Mouse (Mus musculus) kidney, postnatal 0 days (tissue): ENCODE data around the gene Unc13b. TPM values are rescaled to one million over a fixed set of nuclear protein-coding genes. Genes with fewer than 3 reads are reported as not detected.

ENCODE experiments used
- ATAC-seq: fragments of 200-750 bp; cut with Nextera tagmentation; replicated peaks from 2 replicates; pipeline ENCODE4 v1.8.0; 2017; ENCODE audit warnings: low read depth, moderate number of reproducible peaks, moderate TSS enrichment, moderate library complexity; ENCODE audit not compliant: low FRiP score
- DNase-seq: peaks from one replicate; pipeline ENCODE4 v3.0.0-alpha.2; 2016; ENCODE audit warnings: low spot score
- H3K27ac ChIP-seq: fragments of 300-500 bp; sonication (generic); 2 replicates; pipeline ENCODE4 v1.5.1; 2014; ENCODE audit warnings: mild to moderate bottlenecking
- H3K27me3 ChIP-seq: fragments of 300-500 bp; sonication (generic); 2 replicates; pipeline ENCODE4 v1.6.1; 2014; ENCODE audit warnings: low read length, mixed read lengths; ENCODE audit not compliant: insufficient read depth
- H3K36me3 ChIP-seq: fragments of 300-500 bp; sonication (generic); 2 replicates; pipeline ENCODE4 v1.6.1; 2014; ENCODE audit warnings: low read length, mixed read lengths; ENCODE audit not compliant: insufficient read depth
- H3K4me1 ChIP-seq: fragments of 300-500 bp; sonication (generic); replicated peaks from 2 replicates; pipeline ENCODE4 v1.6.1; 2014; ENCODE audit warnings: antibody characterized with exemption, low read length, mixed read lengths; ENCODE audit not compliant: insufficient read depth
- H3K4me2 ChIP-seq: fragments of 300-500 bp; sonication (generic); 2 replicates; pipeline ENCODE4 v1.6.1; 2014; ENCODE audit warnings: mild to moderate bottlenecking, low read length, moderate library complexity, mixed read lengths
- H3K4me3 ChIP-seq: fragments of 300-500 bp; sonication (generic); replicated peaks from 2 replicates; pipeline ENCODE4 v1.5.1; 2014; ENCODE audit warnings: low read depth, low read length
- H3K9ac ChIP-seq: fragments of 300-500 bp; sonication (generic); 2 replicates; pipeline ENCODE4 v1.6.1; 2014; ENCODE audit warnings: low read depth, low read length
- H3K9me3 ChIP-seq: fragments of 300-500 bp; sonication (generic); replicated peaks from 2 replicates; pipeline ENCODE4 v1.6.1; 2016; ENCODE audit warnings: low read length, inconsistent platforms, mixed read lengths
- CTCF ChIP-seq: IDR thresholded peaks from 2 replicates; pipeline ENCODE4 v1.5.1; 2016; ENCODE audit warnings: antibody characterized with exemption, low read depth, mild to moderate bottlenecking, moderate library complexity
- WGBS: fragments of 180-500 bp; shearing (Covaris S2); extraction: QIAGEN DNeasy Blood & Tissue Kit; methylation state at CpG from one replicate; pipeline ENCODE4 v1.1.7; 2014; 5-methylcytosine and 5-hydroxymethylcytosine counted together
- polyA plus RNA-seq: library from polyadenylated mRNA; unstranded; fragments of >200 nt; fragmentation: Nextera tagmentation; extraction: Ambion mirVana; gene quantifications from 2 replicates; pipeline ENCODE4 v1.2.1, GENCODE M21; 2015

Unc13b gene
- polyA plus RNA-seq, 1 experiment from 2014 or later: 3.3 TPM

DNA sequence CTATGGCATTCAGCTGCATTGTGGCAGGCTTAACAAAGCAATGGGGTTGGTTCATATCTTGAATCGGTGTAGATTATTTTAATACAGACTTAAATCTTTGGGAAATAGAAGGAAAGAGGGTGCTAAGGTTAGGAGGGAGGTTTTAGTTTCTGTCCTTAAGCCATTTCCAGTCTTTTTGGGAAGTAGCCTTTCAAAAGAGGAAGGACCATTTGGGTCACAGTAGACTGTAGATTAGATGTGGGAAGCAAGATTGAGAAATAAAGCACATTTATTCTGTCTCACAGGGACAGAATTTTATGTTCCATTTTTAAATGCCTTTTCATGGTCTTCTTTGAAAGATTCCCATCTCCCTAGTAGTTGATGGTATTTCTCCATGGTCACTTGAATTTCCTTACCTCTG is 159.2 kb downstream of the Unc13b start:
- H3K36me3 ChIP-seq: no peaks in the 10 kb centered on the region
- no peak overlapping the region for H3K27ac ChIP-seq
- H3K4me2 ChIP-seq: no peak overlapping the region
- H3K4me3 ChIP-seq: no peak overlapping the region
- ATAC-seq: no peak
- TF ChIP-seq CTCF: no peak
- no peaks in the 10 kb centered on the region for H3K9me3 ChIP-seq
- H3K9ac ChIP-seq: no peak overlapping the region
- H3K27me3 ChIP-seq: no peaks in the 10 kb centered on the region
- H3K4me1 ChIP-seq: no peaks in the 10 kb centered on the region
- WGBS: 86% methylated on average over 1 of the region's 1 CpGs
- DNase-seq: no peak

DNA sequence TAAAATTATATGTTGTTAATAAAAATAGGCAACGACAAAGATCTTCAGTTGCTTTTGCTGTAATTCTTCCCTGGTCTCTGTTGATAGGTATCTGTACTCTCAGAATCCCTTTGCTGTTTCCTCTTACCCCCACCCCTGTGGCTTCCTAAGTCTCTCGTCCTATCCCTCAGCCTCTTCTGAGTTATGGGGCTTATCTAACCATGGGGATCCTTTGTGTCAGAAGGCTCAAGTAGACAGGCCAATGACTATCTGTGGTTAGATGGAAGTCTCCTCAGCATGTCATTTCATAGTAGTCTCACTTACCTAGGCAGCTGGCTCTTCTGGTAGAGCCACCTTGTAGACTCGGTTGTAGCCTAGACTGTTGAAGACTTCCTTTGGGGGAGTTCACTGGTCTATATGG is 173.1 kb downstream of the Unc13b start:
- DNase-seq (no peak), ATAC-seq (no peak)
- TF ChIP-seq CTCF: no peak
- H3K27ac ChIP-seq: no peak overlapping the region
- WGBS: 89% methylated on average over 3 of the region's 3 CpGs
- no peak overlapping the region for H3K4me2 ChIP-seq
- no peak overlapping the region for H3K4me3 ChIP-seq
- H3K36me3 ChIP-seq: no peaks in the 10 kb centered on the region
- H3K9ac ChIP-seq: no peak overlapping the region
- H3K27me3 ChIP-seq: no peaks in the 10 kb centered on the region
- H3K4me1 ChIP-seq: no peaks in the 10 kb centered on the region
- H3K9me3 ChIP-seq: no peaks in the 10 kb centered on the region

DNA sequence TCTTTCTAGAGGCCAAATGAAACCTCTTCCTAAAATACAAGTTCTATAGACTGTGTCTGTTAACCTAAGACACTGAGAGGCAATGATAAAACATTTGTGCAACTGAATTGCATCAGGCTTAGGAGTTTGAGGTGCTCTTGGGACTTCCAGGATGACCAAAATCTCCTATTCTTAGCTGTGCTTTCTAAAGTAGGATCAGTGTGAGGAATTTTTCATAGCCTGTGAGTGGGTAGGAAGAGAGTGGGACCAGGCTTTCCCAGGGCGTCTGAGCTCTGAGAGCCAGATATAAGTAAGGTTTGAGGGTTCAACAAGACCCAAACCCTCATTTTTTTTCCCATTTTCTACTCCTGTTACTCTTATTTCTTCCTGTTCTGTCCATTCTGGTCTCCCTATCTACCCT is 174.2 kb downstream of the Unc13b start:
- no peak for TF ChIP-seq CTCF
- Histone ChIP-seq H3K27me3 (no peaks in the 10 kb centered on the region), H3K36me3 (no peaks in the 10 kb centered on the region), H3K4me2 (no peak overlapping the region), H3K4me3 (no peak overlapping the region), H3K4me1 (no peaks in the 10 kb centered on the region), H3K9ac (no peak overlapping the region), H3K9me3 (no peaks in the 10 kb centered on the region), H3K27ac (no peak overlapping the region)
- DNase-seq (no peak), ATAC-seq (no peak)
- 84% methylated on average over 1 of the region's 1 CpGs for WGBS

DNA sequence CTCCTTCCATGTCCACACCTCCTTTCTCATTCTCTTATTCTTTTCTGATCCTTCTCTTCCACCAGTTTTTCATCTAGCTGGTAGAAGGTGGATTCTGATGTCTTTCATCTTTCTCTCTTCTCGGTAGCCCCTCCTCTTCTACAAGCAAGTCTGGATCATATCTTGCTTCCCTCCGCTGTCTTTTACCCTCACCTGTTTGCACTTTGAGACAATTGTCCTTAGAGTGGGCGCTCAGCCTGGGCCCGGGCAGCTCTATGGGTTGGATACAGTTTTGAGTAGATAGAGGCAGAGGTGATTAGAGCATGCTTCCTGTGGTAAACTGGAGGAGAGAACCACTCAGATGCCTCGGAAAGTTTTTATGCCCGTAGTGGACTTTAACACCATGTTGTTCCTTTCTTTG is 174.7 kb downstream of the Unc13b start:
- TF ChIP-seq CTCF: no peak
- no peak for DNase-seq

GRCm38 (mm10) chr4:43236898-43237297 is 178.1 kb downstream of the Unc13b start:
- WGBS: 92% methylated on average over 9 of the region's 9 CpGs
- no peaks in the 10 kb centered on the region for H3K36me3 ChIP-seq
- ATAC-seq (no peak), DNase-seq (no peak)
- no peak overlapping the region for H3K9ac ChIP-seq
- H3K4me1 ChIP-seq: no peaks in the 10 kb centered on the region
- no peaks in the 10 kb centered on the region for H3K9me3 ChIP-seq
- no peak overlapping the region for H3K4me3 ChIP-seq
- no peaks in the 10 kb centered on the region for H3K27me3 ChIP-seq
- no peak overlapping the region for H3K4me2 ChIP-seq
- H3K27ac ChIP-seq: no peak overlapping the region
- TF ChIP-seq CTCF: no peak

More for the DNA sequence above, 174.7 kb downstream of the Unc13b start:
- Histone ChIP-seq H3K4me1 (no peaks in the 10 kb centered on the region), H3K9ac (no peak overlapping the region), H3K9me3 (no peaks in the 10 kb centered on the region), H3K36me3 (no peaks in the 10 kb centered on the region), H3K4me3 (no peak overlapping the region), H3K27me3 (no peaks in the 10 kb centered on the region), H3K4me2 (no peak overlapping the region), H3K27ac (no peak overlapping the region)
- WGBS: 93% methylated on average over 6 of the region's 6 CpGs
- ATAC-seq: no peak

DNA sequence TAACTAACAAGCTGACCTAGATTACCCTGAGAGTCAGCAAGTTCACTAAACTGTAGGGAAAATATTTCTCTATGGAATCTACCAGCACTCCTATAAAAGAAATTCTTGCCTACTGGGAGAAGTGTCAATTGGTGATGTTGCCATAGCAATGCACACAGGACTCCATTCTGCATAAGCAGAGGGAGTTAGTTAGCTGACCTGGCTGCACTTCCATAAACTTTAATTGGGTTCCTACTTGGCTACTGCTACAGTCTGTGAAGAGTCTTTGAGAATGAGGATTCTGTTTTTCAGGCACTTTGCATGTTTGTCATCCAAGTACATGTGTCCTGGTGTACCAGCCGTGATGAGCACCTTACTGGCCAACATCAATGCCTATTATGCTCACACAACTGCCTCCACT is 182.0 kb downstream of the Unc13b start:
- Histone ChIP-seq H3K27me3 (no peaks in the 10 kb centered on the region), H3K27ac (no peak overlapping the region), H3K4me3 (no peak overlapping the region), H3K4me2 (no peak overlapping the region), H3K9me3 (no peaks in the 10 kb centered on the region), H3K4me1 (no peaks in the 10 kb centered on the region), H3K9ac (no peak overlapping the region), H3K36me3 (no peaks in the 10 kb centered on the region)
- no peak for TF ChIP-seq CTCF
- DNase-seq: no peak
- WGBS: 74% methylated on average over 1 of the region's 1 CpGs
- no peak for ATAC-seq

DNA sequence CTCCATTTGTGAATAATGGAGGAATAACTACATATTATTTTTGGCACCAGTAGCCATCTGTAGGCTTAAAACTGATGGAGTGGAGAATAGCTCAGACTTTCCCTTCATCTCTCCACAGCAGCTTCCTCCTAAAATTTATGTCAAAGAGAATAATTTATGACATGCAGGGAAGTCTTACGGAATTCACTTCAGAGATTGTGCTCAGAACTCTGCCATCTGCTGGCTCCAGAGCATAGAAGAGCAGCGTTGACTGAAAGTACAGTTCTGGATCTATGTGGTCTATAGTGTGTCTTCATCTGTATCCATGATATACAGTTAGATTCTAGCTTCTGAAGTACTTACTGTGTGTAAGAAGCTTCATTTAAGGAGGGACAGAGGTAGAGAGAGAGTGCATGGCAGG is 185.3 kb downstream of the Unc13b start:
- WGBS: 30% methylated on average over 2 of the region's 2 CpGs
- H3K36me3 ChIP-seq: no peaks in the 10 kb centered on the region

More for the DNA sequence above, 185.3 kb downstream of the Unc13b start:
- Histone ChIP-seq H3K9ac (no peak overlapping the region), H3K27me3 (no peaks in the 10 kb centered on the region), H3K4me2 (no peak overlapping the region), H3K4me1 (no peaks in the 10 kb centered on the region), H3K4me3 (no peak overlapping the region), H3K9me3 (no peaks in the 10 kb centered on the region), H3K27ac (no peak overlapping the region)
- DNase-seq (peak; percentile 86), ATAC-seq (no peak)
- peak; percentile 70 for TF ChIP-seq CTCF
